In genomic region chr14:76990351-76990750, GRCm38 (mm10) we compare ENCODE assay signal across 1 mouse cellular context. TPM values are rescaled to one million over a fixed set of nuclear protein-coding genes. Genes with fewer than 3 reads are reported as not detected.
"Had no signal": no experiment of that assay in that cellular context is flagged by ENCODE, and none has a peak within 500 bp of the region (broad histone marks: within the 10 kb centered on the region; RNA-seq: fewer than 3 reads in every experiment).

No protein-coding gene starts in this region.

RNA-seq across cellular contexts. Expression of gene Ccdc122, which starts 46.2 kb away (rescaled TPM):
- polyA plus RNA-seq: erythroblast, embryonic 14.5 days had no signal

RNA-seq across cellular contexts. Expression of gene Lacc1, which starts 46.4 kb away (rescaled TPM):
- polyA plus RNA-seq: erythroblast, embryonic 14.5 days had no signal
